Mouse (Mus musculus) left cerebral cortex, postnatal 36 days (tissue): ENCODE measurements around the gene Stard7. TPM values are rescaled to one million over a fixed set of nuclear protein-coding genes. Genes with fewer than 3 reads are reported as not detected.

Experiments
- DNase-seq, 2 experiments: peaks; one replicate each; pipeline ENCODE4 v3.0.0; 2021 to 2022; ENCODE audit warnings: low spot score in 2 of 2, mixed read lengths in 1 of 2
- intact Hi-C: fragments of 180-260 bp; cut with DNase I; formaldehyde crosslinking; loops from one replicate; pipeline ENCODE4 v1.15.1; 2025
- total RNA-seq, 2 experiments: library from RNA; stranded (reverse); gene quantifications; 2 replicates each; pipeline ENCODE4 v1.2.3; 2021

Stard7 gene
- total RNA-seq, 2 experiments from 2014 or later: 107 to 119 TPM

DNA sequence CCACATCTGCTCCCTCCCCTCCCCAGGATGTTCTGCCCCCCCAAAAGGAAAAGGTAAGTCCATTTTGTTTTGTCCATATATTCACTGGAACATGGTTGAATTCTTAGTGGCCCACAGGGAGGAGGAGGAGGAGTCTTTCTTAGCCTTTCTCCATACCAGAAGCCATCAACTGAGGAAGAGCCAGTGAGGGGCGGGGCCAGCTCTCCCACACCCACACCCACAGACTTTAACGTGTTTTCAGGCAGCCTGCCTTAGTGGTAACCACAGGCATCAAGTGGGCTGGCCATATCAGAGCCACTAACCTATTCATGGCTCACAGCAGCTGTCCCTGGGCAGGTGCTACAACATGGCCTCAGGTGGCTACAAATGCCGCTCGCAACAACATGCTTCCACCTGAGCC is 68.8 kb downstream of the Stard7 start:
- DNase-seq: no peak
- intact Hi-C loops: loop anchor here (10.0 kb wide), 1 partner anchor 174 kb away; no protein-coding TSS in a partner anchor

- DNase-seq: no peak
- intact Hi-C loops: loop anchor here (10.0 kb wide), 1 partner anchor 174 kb away; no protein-coding TSS in a partner anchor
Measured at GRCm38 (mm10) chr2:127339262-127339661, 69.2 kb downstream of the Stard7 start.

DNA sequence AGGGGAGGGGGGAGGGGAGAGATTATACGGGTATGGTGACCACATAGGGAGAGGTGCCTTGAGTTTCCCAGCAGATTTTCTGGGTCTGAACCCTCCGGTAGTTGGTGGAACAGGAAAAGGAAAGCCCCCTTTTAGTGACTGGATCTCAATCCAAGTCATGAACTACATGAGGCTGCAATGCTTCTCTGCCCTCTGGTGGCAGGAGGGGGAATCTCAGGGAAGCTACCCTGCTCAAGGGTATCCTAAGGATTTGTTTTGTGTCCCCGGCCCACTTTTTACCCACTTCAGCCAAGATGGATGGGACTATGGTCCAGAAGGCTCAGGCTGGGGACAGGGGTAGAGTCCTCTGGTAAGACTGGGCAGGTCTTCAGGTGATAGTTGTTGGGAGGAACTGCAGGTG is 71.1 kb downstream of the Stard7 start:
- intact Hi-C loops: no loop called here
- peak; percentile 29 to 31 for DNase-seq

- DNase-seq: no peak
Measured at GRCm38 (mm10) chr2:127346334-127346733, 76.3 kb downstream of the Stard7 start.

GRCm38 (mm10) chr2:127347147-127347985 is 77.3 kb downstream of the Stard7 start:
- intact Hi-C loops: no loop called here

More at GRCm38 (mm10) chr2:127346334-127346733, 76.3 kb downstream of the Stard7 start:
- intact Hi-C loops: no loop called here

More at GRCm38 (mm10) chr2:127347147-127347985, 77.3 kb downstream of the Stard7 start:
- no peak for DNase-seq

Other genes starting within 250 kb of the Stard7 start
- gene Blvra, start 199.6 kb upstream of the Stard7 start, total RNA-seq: 10 to 100 TPM; 27.3 to 28.4 TPM
- 1 to 10 TPM; 1.8 to 1.9 TPM for gene Ncaph, start 136.3 kb upstream of the Stard7 start, total RNA-seq
- gene Itpripl1, start 126.8 kb upstream of the Stard7 start, total RNA-seq: 1 to 10 TPM; 1.8 to 2.6 TPM
- 1 to 10 TPM in 1 of 2 experiments, under 1 TPM in 1; 0.69 to 1.4 TPM for gene 1810024B03Rik, start 61.9 kb upstream of the Stard7 start, total RNA-seq
- 10 to 100 TPM; 84.5 to 87.8 TPM for gene Snrnp200, start 61.8 kb upstream of the Stard7 start, total RNA-seq
- 10 to 100 TPM; 77.3 to 90.5 TPM for gene Ciao1, start 22.4 kb upstream of the Stard7 start, total RNA-seq
- 10 to 100 TPM; 74.1 to 87.5 TPM for gene Tmem127, start 22.3 kb upstream of the Stard7 start, total RNA-seq
- gene Dusp2, start 65.9 kb downstream of the Stard7 start, total RNA-seq: 1 to 10 TPM; 1.6 to 2.5 TPM
- gene Astl, start 68.4 kb downstream of the Stard7 start, total RNA-seq: not detected
- under 1 TPM; 0.25 to 0.97 TPM for gene Adra2b, start 93.0 kb downstream of the Stard7 start, total RNA-seq
- under 1 TPM in 1 of 2 experiments, not detected in 1; 0.63 TPM for gene Gpat2, start 155.0 kb downstream of the Stard7 start, total RNA-seq
- 10 to 100 TPM; 21.2 to 21.9 TPM for gene Fahd2a, start 174.3 kb downstream of the Stard7 start, total RNA-seq